Mouse (Mus musculus) forebrain, embryonic 15.5 days (tissue): ENCODE results near the gene Cyba. TPM values are rescaled to one million over a fixed set of nuclear protein-coding genes. Genes with fewer than 3 reads are reported as not detected.

ENCODE experiments used
- ATAC-seq: fragments of 200-750 bp; cut with Nextera tagmentation; replicated peaks from 2 replicates; pipeline ENCODE4 v1.8.0; 2017; ENCODE audit warnings: mild to moderate bottlenecking, moderate TSS enrichment, moderate library complexity
- H3K27ac ChIP-seq: fragments of 300-500 bp; sonication (generic); replicated peaks from 2 replicates; pipeline ENCODE4 v1.5.1; 2015; ENCODE audit warnings: mild to moderate bottlenecking, inconsistent platforms
- H3K27me3 ChIP-seq: fragments of 300-500 bp; sonication (generic); 2 replicates; pipeline ENCODE4 v1.6.1; 2015; ENCODE audit warnings: inconsistent platforms
- H3K36me3 ChIP-seq: fragments of 300-500 bp; sonication (generic); 2 replicates; pipeline ENCODE4 v1.6.1; 2015; ENCODE audit warnings: mild to moderate bottlenecking, inconsistent platforms
- H3K4me1 ChIP-seq: fragments of 300-500 bp; sonication (generic); 2 replicates; pipeline ENCODE4 v1.6.1; 2015; ENCODE audit warnings: inconsistent platforms
- H3K4me2 ChIP-seq: fragments of 300-500 bp; sonication (generic); replicated peaks from 2 replicates; pipeline ENCODE4 v1.6.1; 2015; ENCODE audit warnings: mild to moderate bottlenecking, inconsistent platforms
- H3K4me3 ChIP-seq: fragments of 300-500 bp; sonication (generic); 2 replicates; pipeline ENCODE4 v1.5.1; 2015; ENCODE audit warnings: mild to moderate bottlenecking, inconsistent platforms
- H3K9ac ChIP-seq: fragments of 300-500 bp; sonication (generic); replicated peaks from 2 replicates; pipeline ENCODE4 v1.6.1; 2015; ENCODE audit warnings: mild to moderate bottlenecking, inconsistent platforms
- H3K9me3 ChIP-seq: fragments of 300-500 bp; sonication (generic); 2 replicates; pipeline ENCODE4 v1.6.1; 2016; ENCODE audit warnings: inconsistent platforms
- WGBS: fragments of 180-500 bp; shearing (Covaris S2); methylation state at CpG from one replicate; pipeline ENCODE4 v1.1.7; 2015; ENCODE audit warnings: mixed read lengths; 5-methylcytosine and 5-hydroxymethylcytosine counted together
- polyA plus RNA-seq: library from polyadenylated mRNA; unstranded; fragments of >200 nt; fragmentation: Nextera tagmentation; extraction: Ambion mirVana; gene quantifications from 2 replicates; pipeline ENCODE4 v1.2.1, GENCODE M21; 2015

The Cyba gene
- 30.1 and 32.8 TPM in 2 replicates for polyA plus RNA-seq

- H3K27ac ChIP-seq, result no peak within 1 kb of the TSS
- peaks cover 32% of the 10 kb centered on the region for H3K36me3 ChIP-seq
- peak within 1 kb of the TSS; percentile 18; the same call in 1 of the 2 replicates for H3K9ac ChIP-seq
- peaks cover 11% of the 10 kb centered on the region for H3K4me1 ChIP-seq
- H3K4me2 ChIP-seq, result peak within 1 kb of the TSS; percentile 57
- peak; percentile 66 for ATAC-seq
- 6% methylated on average over 43 of the region's 45 CpGs for WGBS
- H3K4me3 ChIP-seq, result peak within 1 kb of the TSS; percentile 35
- H3K27me3 ChIP-seq, result no peaks in the 10 kb centered on the region
- H3K9me3 ChIP-seq, result no peaks in the 10 kb centered on the region
These were observed at the start of gene Cyba for GRCm38 (mm10) chr8:122432443-122433268. Cyba (minus strand) TSS chr8:122432930.

DNA sequence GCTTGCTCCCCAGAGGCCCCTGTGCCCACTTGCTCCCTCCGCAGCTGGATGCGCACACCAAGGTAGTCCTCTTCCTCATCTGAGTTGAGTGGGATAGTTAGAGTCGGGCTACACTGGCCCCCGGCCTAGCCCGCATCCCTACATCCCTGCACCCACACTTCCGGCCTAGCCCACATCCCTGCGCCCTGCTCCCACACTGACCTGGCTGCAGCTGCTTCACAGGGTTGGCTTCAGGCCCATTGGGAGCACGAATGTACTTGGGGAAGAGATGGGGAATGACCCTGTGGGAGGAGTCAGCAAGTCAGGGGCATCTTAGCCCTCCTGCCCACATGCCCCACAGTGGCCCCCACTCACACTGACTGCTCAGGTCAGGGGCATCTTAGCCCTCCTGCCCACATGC lies 49.7 kb upstream of the Cyba start:
- Histone ChIP-seq H3K4me3 (no peak overlapping the region), H3K9ac (no peak overlapping the region), H3K27me3 (no peaks in the 10 kb centered on the region), H3K4me2 (no peak overlapping the region), H3K27ac (no peak overlapping the region), H3K4me1 (no peaks in the 10 kb centered on the region; the same call in 1 of the 2 replicates), H3K9me3 (no peaks in the 10 kb centered on the region), H3K36me3 (peaks cover 57% of the 10 kb centered on the region)
- no peak for ATAC-seq
- WGBS, result 96% methylated on average over 8 of the region's 8 CpGs

- Histone ChIP-seq H3K4me2 (peak within 1 kb of the TSS; percentile 86), H3K9me3 (no peaks in the 10 kb centered on the region), H3K27ac (peak within 1 kb of the TSS; percentile 80), H3K4me3 (peak within 1 kb of the TSS; percentile 94), H3K9ac (peak within 1 kb of the TSS; percentile 90), H3K36me3 (peaks cover 25% of the 10 kb centered on the region), H3K4me1 (peaks cover 23% of the 10 kb centered on the region), H3K27me3 (no peaks in the 10 kb centered on the region)
- ATAC-seq, result peak; percentile 94
- under 1% methylated on average over 93 of the region's 103 CpGs for WGBS
These were observed 43.0 kb upstream of the Cyba start, which contains the start of the genes Rnf166 and Ctu2 for GRCm38 (mm10) chr8:122475580-122476320. Rnf166 (minus strand) TSS chr8:122476064. Ctu2 (plus strand) TSS chr8:122476143.

DNA sequence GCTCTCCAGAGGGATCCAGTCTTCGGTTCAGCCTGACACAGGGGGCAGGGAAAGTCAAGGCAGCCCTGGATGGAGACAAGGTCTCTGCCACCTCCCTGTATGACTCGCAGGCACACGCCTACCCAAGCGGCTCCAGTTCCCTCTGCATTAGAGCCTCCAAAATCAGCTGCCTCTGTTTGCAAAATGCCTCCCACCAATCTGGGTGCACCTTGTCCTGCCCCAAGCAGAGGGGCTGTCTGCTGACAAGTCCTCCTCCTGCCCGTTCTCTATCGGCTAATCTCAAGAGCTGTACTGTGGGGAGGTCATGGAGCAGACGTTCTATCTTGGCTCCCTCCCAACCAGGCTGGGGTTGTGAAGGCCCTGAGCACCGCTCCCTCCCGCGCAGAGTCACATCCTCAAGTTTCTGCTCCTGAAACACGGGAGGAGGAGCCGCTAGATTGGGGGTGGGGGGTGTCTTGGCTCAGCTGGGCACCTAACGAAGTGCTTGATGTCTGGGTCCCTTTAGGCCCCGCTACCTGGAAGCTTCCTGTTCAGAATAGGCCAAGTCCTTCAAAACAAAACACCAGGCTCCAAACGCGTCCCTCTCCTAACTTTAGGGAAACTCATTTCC lies 42.3 kb upstream of the Cyba start:
- Histone ChIP-seq H3K9ac (peak overlapping the region; percentile 90), H3K4me3 (peak overlapping the region; percentile 94), H3K27me3 (no peaks in the 10 kb centered on the region), H3K4me2 (peak overlapping the region; percentile 86), H3K9me3 (no peaks in the 10 kb centered on the region), H3K36me3 (peaks cover 25% of the 10 kb centered on the region), H3K27ac (peak overlapping the region; percentile 80; the same call in 1 of the 2 replicates), H3K4me1 (peaks cover 23% of the 10 kb centered on the region)
- WGBS, result 18% methylated on average over 16 of the region's 16 CpGs
- ATAC-seq, result peak; percentile 5; the same call in 1 of the 2 replicates

DNA sequence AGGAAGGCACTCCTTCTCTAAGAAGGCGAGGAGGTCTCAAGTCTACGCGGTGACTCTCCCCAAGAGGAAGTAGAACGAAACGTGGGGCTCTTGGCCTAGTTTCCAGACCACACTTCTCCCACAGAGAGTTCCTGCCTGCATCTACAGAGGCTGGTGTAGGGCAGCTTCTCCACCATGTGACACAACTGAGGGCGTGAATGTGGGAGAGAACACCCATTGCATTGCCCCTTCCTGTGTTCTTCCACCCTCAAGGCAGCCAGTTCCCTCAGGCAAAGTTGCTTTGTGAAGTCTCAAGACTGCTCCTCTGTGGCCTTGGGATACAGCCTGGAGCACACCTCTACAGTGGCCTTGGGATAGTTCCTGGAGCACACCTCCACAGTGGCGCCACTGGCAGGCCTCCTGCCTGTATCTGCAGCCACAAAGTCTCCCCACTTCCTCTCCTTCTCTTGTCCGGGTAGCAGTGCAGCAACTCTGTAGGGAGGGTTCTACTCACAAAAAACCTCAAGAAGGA lies 41.2 kb upstream of the Cyba start:
- Histone ChIP-seq H3K4me2 (no peak overlapping the region), H3K27ac (no peak overlapping the region), H3K4me3 (no peak overlapping the region), H3K36me3 (peaks cover 14% of the 10 kb centered on the region), H3K9ac (no peak overlapping the region), H3K4me1 (peaks cover 23% of the 10 kb centered on the region), H3K27me3 (no peaks in the 10 kb centered on the region), H3K9me3 (no peaks in the 10 kb centered on the region)
- WGBS, result 92% methylated on average over 8 of the region's 8 CpGs
- no peak for ATAC-seq

GRCm38 (mm10) chr8:122470691-122471090 lies 38.0 kb upstream of the Cyba start:
- Histone ChIP-seq H3K27me3 (no peaks in the 10 kb centered on the region), H3K9ac (no peak overlapping the region), H3K36me3 (peaks cover 28% of the 10 kb centered on the region), H3K4me1 (peaks cover 13% of the 10 kb centered on the region), H3K9me3 (no peaks in the 10 kb centered on the region), H3K27ac (no peak overlapping the region), H3K4me3 (no peak overlapping the region), H3K4me2 (no peak overlapping the region)
- 80% methylated on average over 5 of the region's 5 CpGs for WGBS
- no peak for ATAC-seq

- H3K36me3 ChIP-seq, result peaks cover 28% of the 10 kb centered on the region
These were observed 37.2 kb upstream of the Cyba start for GRCm38 (mm10) chr8:122469965-122470364.

GRCm38 (mm10) chr8:122469407-122469806 lies 36.7 kb upstream of the Cyba start:
- H3K4me3 ChIP-seq, result no peak overlapping the region
- H3K4me2 ChIP-seq, result no peak overlapping the region
- 88% methylated on average over 6 of the region's 6 CpGs for WGBS
- no peak for ATAC-seq
- peaks cover 28% of the 10 kb centered on the region for H3K36me3 ChIP-seq
- H3K9ac ChIP-seq, result no peak overlapping the region
- no peak overlapping the region for H3K27ac ChIP-seq
- no peaks in the 10 kb centered on the region for H3K9me3 ChIP-seq
- H3K4me1 ChIP-seq, result peaks cover 4% of the 10 kb centered on the region
- no peaks in the 10 kb centered on the region for H3K27me3 ChIP-seq

More at GRCm38 (mm10) chr8:122469965-122470364, 37.2 kb upstream of the Cyba start:
- Histone ChIP-seq H3K4me2 (no peak overlapping the region), H3K27ac (no peak overlapping the region), H3K4me3 (no peak overlapping the region), H3K9ac (no peak overlapping the region), H3K4me1 (peaks cover 9% of the 10 kb centered on the region), H3K9me3 (no peaks in the 10 kb centered on the region), H3K27me3 (no peaks in the 10 kb centered on the region)
- WGBS, result 85% methylated on average over 10 of the region's 10 CpGs
- no peak for ATAC-seq

DNA sequence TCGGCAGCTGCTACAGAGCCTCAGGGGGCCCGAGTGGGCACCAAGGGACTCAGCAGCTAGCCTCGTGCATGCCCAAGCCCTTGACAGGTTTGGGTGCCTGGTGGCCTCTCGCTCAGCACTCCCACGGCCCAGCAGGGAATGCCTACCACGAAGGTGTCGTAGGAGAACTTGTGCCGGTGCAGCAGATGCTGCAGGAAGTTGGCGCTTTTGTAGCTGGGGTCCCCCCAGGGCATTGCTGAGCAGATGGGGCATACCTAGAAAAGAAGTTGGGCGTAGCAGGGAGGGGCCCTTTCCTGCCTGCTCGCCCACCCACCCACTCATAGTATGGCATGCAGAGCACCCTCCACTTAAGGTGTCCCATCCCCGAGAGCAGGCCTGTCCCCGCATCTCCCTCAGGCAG lies 35.1 kb upstream of the Cyba start:
- Histone ChIP-seq H3K4me1 (no peaks in the 10 kb centered on the region), H3K27ac (no peak overlapping the region)
- 87% methylated on average over 13 of the region's 13 CpGs for WGBS

DNA sequence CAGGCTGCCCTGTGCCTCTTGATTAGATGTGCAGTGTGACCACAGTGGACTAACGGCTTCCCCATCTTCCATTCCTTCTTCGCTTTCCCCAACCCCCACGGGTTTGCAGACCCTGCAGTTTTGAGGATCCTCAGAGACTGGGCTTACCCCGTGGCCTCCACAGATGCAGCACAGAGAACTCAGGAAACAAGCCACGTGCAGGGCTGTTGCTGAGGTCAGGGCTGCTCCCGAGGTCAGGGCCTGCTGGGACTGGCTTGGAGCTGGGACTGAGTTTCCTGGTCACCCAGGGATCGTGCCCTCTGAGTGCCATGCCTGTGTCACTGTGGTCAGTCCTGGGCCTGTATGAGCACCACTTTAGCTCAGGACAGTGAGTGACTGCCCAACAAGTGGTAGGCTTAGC lies 32.3 kb upstream of the Cyba start:
- Histone ChIP-seq H3K4me3 (no peak overlapping the region), H3K4me2 (no peak overlapping the region), H3K36me3 (peaks cover 20% of the 10 kb centered on the region), H3K4me1 (peaks cover 10% of the 10 kb centered on the region), H3K27ac (no peak overlapping the region), H3K9ac (no peak overlapping the region), H3K27me3 (peaks cover 27% of the 10 kb centered on the region), H3K9me3 (no peaks in the 10 kb centered on the region)
- ATAC-seq, result no peak
- WGBS, result 74% methylated on average over 7 of the region's 7 CpGs

More for the DNA sequence above, 35.1 kb upstream of the Cyba start:
- ATAC-seq, result no peak
- H3K4me3 ChIP-seq, result no peak overlapping the region
- H3K9ac ChIP-seq, result no peak overlapping the region
- 0 out of 2 replicates have a peak, but pooled peaks cover 3% of the 10 kb centered on the region for H3K27me3 ChIP-seq
- peaks cover 24% of the 10 kb centered on the region for H3K36me3 ChIP-seq
- H3K4me2 ChIP-seq, result no peak overlapping the region
- H3K9me3 ChIP-seq, result no peaks in the 10 kb centered on the region

- no peak overlapping the region for H3K9ac ChIP-seq
- WGBS, result 67% methylated on average over 12 of the region's 12 CpGs
These were observed 31.2 kb upstream of the Cyba start for GRCm38 (mm10) chr8:122463651-122464640.

More at GRCm38 (mm10) chr8:122463651-122464640, 31.2 kb upstream of the Cyba start:
- no peak for ATAC-seq
- peaks cover 10% of the 10 kb centered on the region for H3K4me1 ChIP-seq
- no peak overlapping the region for H3K4me2 ChIP-seq
- no peak overlapping the region for H3K4me3 ChIP-seq
- H3K9me3 ChIP-seq, result no peaks in the 10 kb centered on the region
- peaks cover 20% of the 10 kb centered on the region for H3K36me3 ChIP-seq
- H3K27ac ChIP-seq, result no peak overlapping the region
- H3K27me3 ChIP-seq, result peaks cover 35% of the 10 kb centered on the region
